Mouse (Mus musculus) stomach, adult 2 months (tissue): ENCODE data around the gene Parpbp. TPM values are rescaled to one million over a fixed set of nuclear protein-coding genes. Genes with fewer than 3 reads are reported as not detected.

Experiments
- polyA plus RNA-seq: library from polyadenylated mRNA; depleted of rRNA; stranded (reverse); fragments of >200 nt; gene quantifications from 2 replicates; pipeline ENCODE4 v1.2.3, GENCODE M21; 2012; rRNA removed

Gene Parpbp
- 0.12 TPM in 2 replicates for polyA plus RNA-seq

GRCm38 (mm10) chr10:88146707-88147477 is at the start of gene Parpbp, which contains the start of gene Nup37:
Parpbp (minus strand) TSS chr10:88146941.
Nup37 (plus strand) TSS chr10:88146992.

GRCm38 (mm10) chr10:88090772-88091171 is 56.0 kb downstream of the Parpbp start, which contains the start of gene Pmch:
Pmch (plus strand) TSS chr10:88091072.

Other genes with a start within 250 kb of the Parpbp start
- gene Pmch, start 55.9 kb downstream of the Parpbp start, polyA plus RNA-seq, result not detected in 2 replicates
- gene Nup37, start 51 bp upstream of the Parpbp start, polyA plus RNA-seq, result 0.58 TPM in 2 replicates
- gene Washc3, start 54.2 kb upstream of the Parpbp start, polyA plus RNA-seq, result 2.5 and 2.9 TPM in 2 replicates
- 2.9 and 3.1 TPM in 2 replicates for gene Dram1, start 232.1 kb upstream of the Parpbp start, polyA plus RNA-seq
- 2.0 and 2.9 TPM in 2 replicates for gene Gnptab, start 232.2 kb upstream of the Parpbp start, polyA plus RNA-seq